Mouse (Mus musculus): ENCODE measurements around the gene Ccnc. TPM values are rescaled to one million over a fixed set of nuclear protein-coding genes. Genes with fewer than 3 reads are reported as not detected.

Gene Ccnc
- total RNA-seq, 2 experiments from 2014 or later: 15.0 to 15.1 TPM

DNA sequence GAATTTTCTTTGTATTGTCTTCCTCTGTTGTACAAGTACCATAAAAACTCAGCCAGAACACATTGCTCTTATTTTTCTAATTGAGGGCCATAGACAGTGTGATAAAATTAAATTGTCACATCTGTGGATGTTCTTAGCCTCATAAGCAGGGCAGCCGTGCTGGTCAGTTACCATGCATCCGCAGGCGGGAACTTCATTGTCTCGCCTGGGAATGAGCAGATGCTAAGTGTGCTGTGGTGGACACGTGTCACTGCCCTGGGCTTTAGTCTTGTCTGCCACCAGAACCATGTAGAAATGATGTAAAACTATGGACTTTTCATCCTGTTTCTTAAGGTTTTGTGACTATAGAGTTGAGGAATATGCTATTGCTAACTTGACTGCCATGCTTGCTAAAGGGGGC is 79.7 kb downstream of the Ccnc start:
- DNase-seq: no peak

Other genes with a start within 250 kb of the Ccnc start
- gene Prdm13, start 41.7 kb upstream of the Ccnc start, total RNA-seq (2021): not detected
- gene Usp45, start 39.5 kb downstream of the Ccnc start, total RNA-seq (2021): 10 to 100 TPM; 12.4 to 12.5 TPM
- gene Tstd3, start 39.5 kb downstream of the Ccnc start, total RNA-seq (2021): 10 to 100 TPM; 17.6 to 17.8 TPM
- 10 to 100 TPM; 16.6 to 25.0 TPM for gene Pnisr, start 119.9 kb downstream of the Ccnc start, total RNA-seq (2021)
- gene Coq3, start 152.0 kb downstream of the Ccnc start, total RNA-seq (2021): 10 to 100 TPM; 38.7 to 39.9 TPM
- 1 to 10 TPM; 1.1 to 1.6 TPM for gene Faxc, start 203.6 kb downstream of the Ccnc start, total RNA-seq (2021)

Data from heart, adult 18-20 months (tissue).